Mouse (Mus musculus): Measurements from ENCODE around the gene Dhrs7b. TPM values are rescaled to one million over a fixed set of nuclear protein-coding genes. Genes with fewer than 3 reads are reported as not detected.
"Not testable (repeated sequence)": the region's sequence is repeated elsewhere in the genome, so short reads cannot be mapped to it uniquely, and the experiment has no call there.

Gene Dhrs7b
- total RNA-seq, 2 experiments from 2014 or later, result 26.9 to 32.1 TPM

DNA sequence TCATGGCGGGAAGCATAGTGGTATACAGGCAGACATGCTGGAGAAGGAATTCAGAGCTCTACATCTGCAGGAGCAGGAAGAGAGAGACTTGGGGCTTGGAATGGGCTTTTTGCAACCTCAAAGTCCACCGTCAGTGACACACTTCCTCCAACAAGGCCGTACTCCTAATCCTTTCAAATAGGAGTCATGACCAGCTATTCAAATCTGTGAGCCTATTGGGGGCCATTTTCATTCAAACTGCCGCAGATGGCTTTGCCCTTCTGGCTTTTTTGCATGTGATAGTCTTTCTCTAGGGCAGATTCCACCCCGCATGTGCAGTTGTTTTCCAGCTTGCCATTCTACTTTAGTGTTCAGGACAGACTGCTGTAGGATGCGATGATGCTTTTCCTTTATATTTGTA is 6.5 kb downstream of the Dhrs7b start:
- intact Hi-C loops (cut with DNase I), result no loop called here

DNA sequence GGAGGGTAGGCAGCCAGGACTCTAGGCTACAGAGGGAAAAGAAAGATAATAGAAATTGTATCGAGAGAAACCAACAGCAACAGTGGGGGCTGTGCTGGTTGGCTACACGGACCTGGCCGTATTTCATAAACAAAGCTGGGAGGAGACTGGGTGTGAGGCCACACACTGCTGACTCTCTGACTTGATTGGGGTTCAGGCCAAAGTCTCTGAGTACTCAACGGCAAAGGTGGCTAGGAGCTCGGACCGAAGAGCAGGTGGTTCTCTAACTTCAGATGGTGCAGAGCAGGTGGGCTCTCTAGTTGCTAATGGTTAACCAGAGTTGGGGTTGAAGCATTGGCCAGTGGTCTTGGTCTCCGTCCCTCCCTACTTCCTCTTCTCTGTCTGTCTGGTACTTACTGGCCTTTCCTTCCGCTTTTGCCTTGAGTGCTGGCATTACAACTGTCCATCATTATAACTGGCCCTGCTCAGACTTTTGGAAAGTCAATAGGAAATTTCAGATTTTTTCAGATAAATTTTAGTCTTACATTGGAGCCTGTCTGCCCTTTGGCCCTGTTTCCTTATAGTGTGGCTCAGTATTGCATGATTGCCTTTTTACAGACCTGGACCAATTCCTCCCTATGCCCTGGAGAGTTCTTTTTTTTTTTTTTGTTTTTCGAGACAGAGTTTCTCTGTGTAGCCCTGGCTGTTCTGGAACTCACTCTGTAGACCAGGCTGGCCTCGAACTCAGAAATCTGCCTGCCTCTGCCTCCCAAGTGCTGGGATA is 7.4 kb downstream of the Dhrs7b start:
- DNase-seq (ENCODE audit: low spot score in 2 of 2), result no peak
- intact Hi-C loops (cut with DNase I), result no loop called here

More for the DNA sequence above, 6.5 kb downstream of the Dhrs7b start:
- DNase-seq (ENCODE audit: low spot score in 2 of 2), result no peak

DNA sequence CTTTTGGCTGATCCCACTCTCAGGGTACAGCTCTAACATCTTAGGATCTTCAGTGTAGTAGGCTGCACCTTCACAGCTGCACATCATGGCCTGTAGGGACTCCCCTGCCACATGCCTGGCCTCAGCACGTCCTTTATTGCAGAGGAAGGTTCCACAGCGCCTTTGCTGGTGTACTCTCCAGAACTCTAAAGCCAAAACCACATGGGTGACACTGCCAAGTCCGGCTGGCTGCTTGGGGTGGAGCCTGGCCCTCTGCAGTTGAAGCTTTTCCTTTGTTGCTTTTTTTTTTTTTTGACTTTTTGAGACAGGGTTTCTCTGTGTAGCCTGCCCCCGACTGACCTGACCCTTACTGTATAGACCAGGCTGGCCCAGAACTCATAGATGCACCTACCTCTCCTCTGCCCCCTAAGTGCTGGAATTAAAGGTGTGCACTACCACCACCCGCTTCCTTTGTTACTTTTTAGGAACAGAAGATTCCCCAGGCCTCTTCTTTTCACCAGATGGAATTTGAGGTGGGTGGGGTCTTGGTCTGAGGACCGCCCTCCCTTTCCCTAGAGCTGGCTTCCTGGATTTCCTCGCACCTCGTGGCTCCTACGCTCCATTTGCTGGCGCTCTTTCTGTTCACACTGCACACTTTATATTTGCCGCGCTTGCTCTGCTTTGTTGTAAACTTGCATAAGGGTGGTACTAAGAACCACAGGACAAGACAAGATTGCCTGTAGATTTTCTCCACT is 11.2 kb downstream of the Dhrs7b start:
- intact Hi-C loops (cut with DNase I), result no loop called here
- no peak for DNase-seq (ENCODE audit: low spot score in 2 of 2)

DNA sequence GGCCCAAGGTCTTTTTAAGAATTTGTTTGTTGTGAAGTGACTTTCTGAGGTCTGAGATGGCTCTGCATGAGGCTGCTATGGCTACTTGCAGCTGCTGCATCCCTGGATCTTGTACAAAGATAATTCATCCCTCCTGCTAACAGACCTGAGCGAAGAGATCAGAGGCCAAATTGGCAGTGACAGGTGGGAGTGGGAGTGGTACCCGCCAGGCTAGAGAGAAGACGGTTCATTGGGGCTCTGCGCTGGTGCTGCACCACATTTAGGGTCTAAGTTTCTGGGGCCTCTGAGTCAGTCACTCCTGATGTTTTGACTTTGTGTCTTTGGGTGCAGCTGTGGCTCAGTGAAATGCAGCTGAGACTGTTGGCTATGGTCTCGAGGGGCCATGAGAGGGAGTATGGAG is 13.0 kb downstream of the Dhrs7b start:
- intact Hi-C loops (cut with DNase I), result no loop called here
- DNase-seq (ENCODE audit: low spot score in 2 of 2), result no peak

DNA sequence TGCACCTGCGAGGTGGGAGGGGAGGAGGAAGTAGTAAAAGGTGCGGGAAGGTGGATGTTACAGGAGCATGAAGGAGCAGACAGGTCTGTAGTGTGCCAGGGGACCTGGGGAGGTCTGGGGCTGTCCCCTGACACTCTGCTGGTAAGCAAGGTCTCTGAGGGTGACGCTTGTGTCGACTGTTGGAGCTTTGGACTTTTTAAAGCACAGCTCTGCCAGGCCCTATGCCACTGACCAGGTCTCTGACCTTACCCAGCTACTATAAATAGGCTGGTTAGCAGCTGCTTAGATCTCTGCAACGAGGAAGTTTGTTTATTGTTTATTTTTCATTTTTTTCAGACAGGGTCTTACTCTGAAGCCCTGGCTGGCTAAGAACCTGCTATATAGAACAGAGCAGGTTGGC is 15.0 kb downstream of the Dhrs7b start:
- DNase-seq (ENCODE audit: low spot score in 2 of 2), result no peak
- intact Hi-C loops (cut with DNase I), result no loop called here

DNA sequence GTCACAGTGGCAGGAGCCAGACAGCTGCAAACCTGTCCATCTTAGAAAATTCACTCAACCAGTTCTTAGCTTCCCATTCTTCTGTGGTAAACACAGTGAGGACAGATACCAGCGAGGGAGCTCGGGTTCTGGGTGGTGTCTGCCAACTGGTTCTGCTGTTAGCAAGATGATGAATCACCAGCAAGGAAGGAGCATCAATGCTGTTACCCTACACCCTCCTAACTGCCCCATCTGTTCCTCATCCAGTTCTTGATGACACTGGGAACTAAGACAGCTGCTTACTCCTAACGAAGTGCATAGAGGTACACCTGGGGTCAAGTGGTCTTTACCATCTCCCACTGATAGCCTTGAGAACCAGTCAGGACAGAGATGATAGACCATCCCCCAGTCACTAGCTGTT is 26.2 kb downstream of the Dhrs7b start:
- DNase-seq (ENCODE audit: low spot score in 2 of 2), result no peak
- intact Hi-C loops (cut with DNase I), result no loop called here

DNA sequence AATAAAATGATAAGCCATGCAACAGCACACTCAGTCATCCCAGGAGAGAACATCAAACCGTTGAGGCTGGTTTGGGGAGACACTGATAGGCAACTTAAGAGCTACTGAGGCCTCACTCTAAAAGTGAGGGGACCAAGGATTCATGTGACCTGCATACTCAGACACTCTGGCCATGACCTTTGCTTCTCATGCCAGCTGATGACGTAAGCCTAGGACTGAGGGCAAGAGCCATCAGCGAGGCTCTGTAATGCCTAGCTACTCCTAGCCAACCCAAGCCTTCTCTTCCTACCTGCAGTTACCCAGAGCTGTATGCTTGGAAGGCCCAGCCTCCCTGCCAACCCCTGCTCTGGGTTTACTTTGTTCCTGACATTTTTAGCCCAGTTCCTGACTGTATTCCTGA is 31.6 kb downstream of the Dhrs7b start:
- DNase-seq (ENCODE audit: low spot score in 2 of 2), result no peak
- intact Hi-C loops (cut with DNase I), result no loop called here

DNA sequence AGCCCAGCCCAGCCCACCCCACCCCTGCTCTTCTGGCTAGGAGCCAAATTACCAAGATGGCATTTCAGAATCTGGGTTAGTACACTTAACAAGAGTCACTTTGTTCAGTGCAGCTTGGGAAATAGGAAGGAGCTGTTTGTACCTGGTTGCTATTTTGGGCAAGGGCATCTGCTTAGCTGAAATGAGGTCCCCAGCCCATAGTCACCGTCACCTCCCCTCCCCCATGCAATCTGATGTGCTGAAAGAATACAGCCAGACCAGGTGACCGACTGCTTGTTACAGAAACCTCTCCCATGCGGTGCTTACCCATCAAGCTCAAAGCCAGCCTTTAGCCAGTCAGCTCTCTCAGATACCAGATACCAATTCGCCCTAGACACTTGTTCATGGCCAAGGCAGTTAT is 32.8 kb downstream of the Dhrs7b start:
- no peak for DNase-seq (ENCODE audit: low spot score in 2 of 2)

DNA sequence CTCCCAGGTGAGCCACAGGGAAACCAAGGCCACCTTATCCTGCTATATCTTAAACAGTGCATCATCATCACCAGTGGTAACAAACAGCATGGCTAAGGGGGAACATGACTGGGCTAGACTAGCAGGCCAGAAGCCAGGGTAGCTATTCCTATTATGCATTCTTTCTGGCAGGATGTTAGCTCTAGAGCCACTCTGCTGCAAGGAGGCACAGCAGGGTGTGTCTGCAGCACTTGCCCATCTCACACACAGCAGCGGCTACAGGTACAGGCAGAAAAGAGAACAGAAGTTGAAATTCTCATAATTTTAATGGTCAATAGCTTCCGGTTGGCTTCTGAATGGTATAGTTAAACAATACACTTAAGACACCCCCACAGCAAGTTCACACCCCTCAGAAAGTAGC is 33.7 kb downstream of the Dhrs7b start:
- DNase-seq (ENCODE audit: low spot score in 2 of 2), result no peak
- intact Hi-C loops (cut with DNase I), result no loop called here

More for the DNA sequence above, 32.8 kb downstream of the Dhrs7b start:
- intact Hi-C loops (cut with DNase I), result no loop called here

DNA sequence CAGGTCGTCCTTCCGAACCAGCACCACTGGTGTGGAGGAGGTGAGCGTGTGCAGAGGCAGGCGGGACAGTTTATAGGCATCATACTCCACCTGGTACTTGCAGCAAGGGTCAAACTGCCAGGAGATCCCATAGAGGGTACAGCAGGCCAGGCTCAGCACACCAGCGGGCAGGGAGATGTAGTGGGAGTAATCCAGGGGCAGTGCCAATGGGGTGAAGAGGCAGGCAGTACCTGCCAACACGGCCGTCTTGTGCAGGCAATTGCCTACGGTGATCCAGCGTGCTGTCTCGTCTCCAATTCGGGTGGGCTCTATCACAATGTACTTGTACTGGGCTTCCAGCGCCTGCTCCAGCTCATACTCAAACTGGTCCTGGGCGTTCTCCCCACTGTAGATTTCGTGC is 34.5 kb downstream of the Dhrs7b start:
- intact Hi-C loops (cut with DNase I), result no loop called here
- no peak for DNase-seq (ENCODE audit: low spot score in 2 of 2)

DNA sequence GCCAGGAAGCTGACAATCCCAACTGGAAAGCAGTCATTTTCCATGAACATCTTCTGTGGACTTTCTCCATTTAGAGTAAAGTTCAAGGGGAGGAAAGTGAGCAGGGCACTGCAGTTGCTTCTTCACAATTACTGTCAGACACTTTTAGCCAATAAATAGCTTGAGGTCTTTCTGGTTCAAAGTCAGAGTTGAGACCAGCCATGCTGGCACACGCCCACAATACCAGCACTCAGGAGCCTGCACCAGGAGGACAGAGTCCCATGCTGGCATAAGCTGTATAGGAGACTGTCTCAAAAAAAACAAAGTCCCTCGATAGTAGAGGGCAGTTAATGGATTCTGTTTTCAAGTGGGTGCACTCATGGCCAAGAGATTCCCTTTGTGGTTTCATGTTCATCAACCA is 35.6 kb downstream of the Dhrs7b start:
- intact Hi-C loops (cut with DNase I), result no loop called here
- DNase-seq (ENCODE audit: low spot score in 2 of 2), result no peak

DNA sequence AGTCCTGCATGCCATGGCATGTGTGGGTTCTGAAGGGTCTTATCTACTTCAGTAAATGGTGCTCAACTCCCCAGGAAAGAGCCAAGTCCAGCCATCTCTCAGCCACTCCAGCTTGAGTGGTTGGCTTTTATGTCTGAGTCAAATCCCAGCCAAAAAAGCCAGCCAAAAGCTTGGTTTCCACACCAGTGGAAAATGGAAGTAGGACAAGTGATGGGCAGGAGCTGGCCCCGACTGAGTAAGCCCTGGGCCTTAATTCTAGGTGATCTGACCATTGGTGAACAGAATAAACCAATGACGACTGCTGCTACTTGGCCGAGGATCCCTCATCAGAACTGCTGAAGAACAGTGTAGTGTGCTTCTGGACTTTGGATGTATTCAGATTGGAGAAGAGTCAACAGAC is 37.0 kb downstream of the Dhrs7b start:
- intact Hi-C loops (cut with DNase I), result no loop called here
- no peak for DNase-seq (ENCODE audit: low spot score in 2 of 2)

DNA sequence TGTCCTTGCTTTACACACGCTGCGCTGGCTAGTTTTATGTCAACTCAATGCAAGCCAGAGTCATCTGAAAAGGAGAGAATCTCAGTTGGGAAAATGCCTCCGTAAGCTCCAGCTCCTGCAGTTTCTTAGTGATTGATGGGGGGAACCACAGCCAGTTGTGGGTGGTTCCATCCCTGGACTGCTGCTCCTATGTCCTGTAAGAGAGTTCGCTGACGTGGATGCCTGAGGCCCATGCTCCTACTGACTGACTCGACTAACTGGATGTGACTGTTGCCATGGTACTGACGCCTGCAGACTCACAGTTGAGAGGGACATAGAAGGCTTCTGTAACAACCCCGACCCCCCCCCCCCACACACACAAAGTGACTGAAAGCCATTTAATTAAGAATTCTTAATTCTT is 37.5 kb downstream of the Dhrs7b start:
- intact Hi-C loops (cut with DNase I), result no loop called here
- DNase-seq (ENCODE audit: low spot score in 2 of 2), result no peak

DNA sequence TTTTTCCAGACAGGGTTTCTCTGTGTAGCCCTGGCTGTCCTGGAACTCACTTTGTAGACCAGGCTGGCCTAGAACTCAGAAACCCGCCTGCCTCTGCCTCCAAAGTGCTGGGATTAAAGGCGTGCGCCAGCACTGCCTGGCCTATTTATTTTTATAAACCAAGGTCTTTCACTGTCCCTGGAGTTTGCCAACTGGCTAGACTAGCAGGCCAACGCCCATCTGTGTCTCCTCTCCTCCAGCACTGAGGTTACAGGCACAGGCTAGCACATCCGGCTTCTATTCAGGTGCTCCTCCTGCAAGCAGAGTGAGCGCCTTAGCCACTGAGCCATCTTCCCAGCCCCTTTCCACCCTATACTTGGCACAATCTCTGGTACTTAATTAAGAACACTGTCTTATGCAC is 39.0 kb downstream of the Dhrs7b start:
- intact Hi-C loops (cut with DNase I); DNase-seq (ENCODE audit: low spot score in 2 of 2): not testable (repeated sequence)

DNA sequence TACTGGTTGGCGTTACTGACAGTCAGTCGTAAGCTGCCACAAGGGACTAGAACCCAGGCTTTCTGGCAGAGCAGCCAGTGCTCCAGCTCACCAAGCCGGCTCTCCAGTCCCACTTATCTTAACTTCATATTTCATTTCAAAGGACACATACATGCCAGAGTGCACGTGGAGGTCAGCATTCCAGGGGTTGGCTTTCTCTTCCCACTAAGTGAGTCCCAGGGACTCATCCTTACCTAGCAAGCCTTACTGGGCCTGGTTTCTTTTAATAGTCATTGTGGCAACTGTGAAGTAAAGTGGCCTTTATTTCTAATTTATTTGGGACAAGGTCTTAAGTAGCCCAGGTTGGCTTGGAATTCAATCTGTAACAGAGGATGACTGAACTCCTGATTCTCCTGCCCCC is 41.0 kb downstream of the Dhrs7b start:
- intact Hi-C loops (cut with DNase I), result no loop called here
- no peak for DNase-seq (ENCODE audit: low spot score in 2 of 2)

DNA sequence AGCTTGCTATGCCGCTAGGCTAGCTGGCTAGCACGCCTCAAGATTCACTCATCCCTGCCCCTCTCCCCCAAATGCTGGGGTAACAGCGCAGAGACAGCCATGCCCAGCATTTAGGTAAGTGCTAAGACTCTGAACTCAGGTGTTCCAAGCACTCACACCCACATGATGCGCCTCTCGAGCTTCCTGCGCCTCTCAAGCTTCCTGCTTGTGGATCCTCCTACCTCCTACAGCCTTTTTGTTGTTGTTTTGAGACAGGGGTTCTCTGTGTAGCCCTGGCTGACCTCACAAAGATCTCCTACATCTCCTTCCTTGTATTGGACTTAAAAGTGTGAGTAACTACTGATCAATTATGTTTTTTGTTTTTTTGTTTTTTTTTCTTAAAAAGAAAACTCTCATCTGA is 42.7 kb downstream of the Dhrs7b start:
- DNase-seq (ENCODE audit: low spot score in 2 of 2), result no peak
- intact Hi-C loops (cut with DNase I), result no loop called here

DNA sequence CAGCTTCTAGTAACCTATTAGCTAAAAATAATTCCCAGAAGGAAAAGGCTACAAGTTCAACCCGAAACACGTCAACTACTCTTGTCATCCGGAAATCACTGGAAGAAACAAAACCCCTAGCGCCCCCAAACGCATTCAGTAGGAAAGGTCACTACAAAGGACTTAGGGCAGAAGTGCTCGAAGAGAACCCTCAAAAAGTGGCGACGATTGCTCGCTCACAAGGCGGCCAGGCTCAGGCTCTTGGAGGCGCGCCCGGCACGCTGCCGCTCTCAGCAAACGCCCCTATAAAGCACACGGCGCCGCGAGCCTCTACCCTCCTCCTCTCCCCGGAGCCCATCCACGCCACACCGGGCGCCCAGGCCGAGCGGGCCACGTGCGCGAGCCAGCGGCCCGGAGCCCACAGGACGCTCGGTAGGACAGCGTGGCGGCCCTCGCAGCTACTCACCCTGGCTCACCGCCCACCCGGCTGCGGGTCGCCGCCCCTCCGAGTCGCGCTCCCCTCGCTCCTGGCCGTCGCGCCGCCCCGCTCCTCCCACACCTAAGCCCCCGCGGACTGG is 47.7 kb downstream of the Dhrs7b start:
- peak in 1 of 2 experiments; percentile 82 for DNase-seq (ENCODE audit: low spot score in 2 of 2)
- intact Hi-C loops (cut with DNase I), result loop anchor here (1.0 to 2.0 kb wide), 2 partner anchors 35 to 48 kb away; partner anchors contain the start of gene Dhrs7b

DNA sequence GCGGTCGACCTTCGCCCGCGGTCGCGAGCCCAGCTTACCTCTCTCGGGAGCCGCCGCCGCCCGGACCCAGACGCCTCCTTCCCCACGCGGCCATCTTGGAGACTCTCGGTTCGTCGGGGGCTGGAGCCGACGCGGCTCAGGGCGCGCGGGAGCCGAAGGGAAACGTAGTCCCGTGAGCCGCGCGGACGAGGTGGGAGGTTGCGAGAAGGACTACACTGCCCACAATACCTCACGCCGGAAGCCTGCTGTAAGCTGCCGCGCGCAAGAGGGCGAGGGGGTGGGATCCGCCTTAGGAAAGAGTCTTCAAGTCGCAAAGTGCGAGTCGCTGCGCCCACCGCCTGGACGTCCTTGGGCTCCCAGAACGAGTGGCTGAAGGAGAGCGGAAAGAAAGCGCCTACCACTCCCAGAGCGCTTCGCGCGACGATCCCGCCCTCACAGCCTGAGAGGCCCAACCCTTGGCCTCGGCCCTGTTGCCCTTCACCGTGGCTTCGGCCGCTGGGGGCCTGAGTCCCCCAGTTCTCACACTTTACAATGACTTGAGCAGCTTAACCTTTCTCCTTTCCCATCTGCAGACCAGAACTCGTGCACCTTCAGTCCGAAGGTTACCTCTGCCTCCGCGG is 48.4 kb downstream of the Dhrs7b start, which contains the start of gene Tmem11:
Gene Tmem11 (minus strand): TSS at position 598 of the 620 bp plus-strand sequence.
- peak; percentile 96 to 98 for DNase-seq (ENCODE audit: low spot score in 2 of 2)
- intact Hi-C loops (cut with DNase I), result loop anchor here (1.0 to 2.0 kb wide), 2 partner anchors 34 to 48 kb away; partner anchors contain the start of gene Dhrs7b

DNA sequence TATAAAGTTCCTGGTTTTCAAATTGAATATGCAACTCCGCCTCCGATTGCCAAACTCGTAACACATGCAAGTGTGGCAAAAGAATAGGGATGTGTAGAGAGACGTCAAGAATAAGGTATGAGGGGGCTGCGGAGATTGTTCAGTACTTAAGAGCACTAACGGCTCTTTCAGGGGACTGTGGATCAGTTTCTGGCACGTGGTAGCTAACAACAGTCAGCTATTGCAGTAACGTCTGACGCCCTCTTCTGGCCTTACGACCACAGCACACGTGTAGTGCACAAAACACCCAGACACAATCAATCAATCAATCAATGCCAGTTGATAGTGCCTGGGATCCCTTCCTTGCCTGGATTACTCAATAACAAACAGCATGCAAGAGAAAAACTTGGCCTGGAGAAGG is 49.0 kb downstream of the Dhrs7b start:
- peak; percentile 23 for DNase-seq (ENCODE audit: low spot score in 2 of 2)
- intact Hi-C loops (cut with DNase I), result loop anchor here (2.0 kb wide), 1 partner anchor 33 kb away; no protein-coding TSS in a partner anchor

DNA sequence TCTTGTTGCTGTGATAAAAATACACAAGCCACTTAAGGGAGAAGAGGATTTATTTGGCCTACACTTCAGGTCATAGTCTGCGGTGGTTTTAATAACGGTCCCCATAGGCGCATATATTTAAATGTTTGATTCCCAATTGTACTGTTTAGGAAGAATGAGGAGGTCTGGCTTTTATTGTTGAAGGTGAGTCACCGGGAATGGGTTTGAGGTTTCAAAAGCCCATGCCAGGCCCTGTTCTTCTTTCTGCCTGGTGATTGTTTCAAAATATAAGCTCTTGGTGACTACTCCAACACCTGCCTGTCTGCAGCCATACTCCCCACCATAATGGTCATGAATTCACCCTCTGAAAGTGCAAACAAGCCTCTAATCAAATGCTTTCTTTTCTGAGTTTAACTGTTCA is 50.1 kb downstream of the Dhrs7b start:
- DNase-seq (ENCODE audit: low spot score in 2 of 2), result no peak
- intact Hi-C loops (cut with DNase I), result no loop called here

Measured in left cerebral cortex, postnatal 36 days (tissue).